Mouse (Mus musculus) heart, adult 2 months (tissue): ENCODE results near the gene Nelfb. TPM values are rescaled to one million over a fixed set of nuclear protein-coding genes. Genes with fewer than 3 reads are reported as not detected.
A peak's percentile ranks its signal among the peaks of the same experiment; 100 is the strongest.

Experiments
- DNase-seq, 2 experiments: peaks; one replicate each; pipeline ENCODE4 v3.0.0; 2021
- H3K27ac ChIP-seq: fragments of 200-600 bp; 2 replicates; pipeline ENCODE4 v1.8.1; 2022
- H3K27me3 ChIP-seq: fragments of 200-500 bp; 2 replicates; pipeline ENCODE4 v1.6.1; 2012; ENCODE audit warnings: mild to moderate bottlenecking, low read length, inconsistent platforms, mixed read lengths; ENCODE audit not compliant: control insufficient read depth, insufficient read depth
- H3K36me3 ChIP-seq: fragments of 200-500 bp; 2 replicates; pipeline ENCODE4 v1.6.1; 2012; ENCODE audit warnings: low read length, inconsistent platforms; ENCODE audit not compliant: control insufficient read depth, insufficient read depth
- H3K4me1 ChIP-seq: fragments of 200-500 bp; 2 replicates; pipeline ENCODE4 v1.6.1; 2011; ENCODE audit warnings: low read length; ENCODE audit not compliant: control insufficient read depth, insufficient read depth
- H3K4me3 ChIP-seq: fragments of 200-600 bp; 2 replicates; pipeline ENCODE4 v1.8.1; 2022
- H3K79me2 ChIP-seq: fragments of 200-500 bp; replicated peaks from 2 replicates; pipeline ENCODE4 v1.6.1; 2012; ENCODE audit warnings: mild to moderate bottlenecking, inconsistent platforms, low read length, moderate library complexity, mixed read lengths; ENCODE audit not compliant: control insufficient read depth, insufficient read depth
- H3K9ac ChIP-seq: fragments of 200-500 bp; 2 replicates; pipeline ENCODE4 v1.6.1; 2012; ENCODE audit warnings: low read depth, mild to moderate bottlenecking, control low read depth, inconsistent platforms, low read length, mixed read lengths
- CTCF ChIP-seq: fragments of 200-600 bp; IDR thresholded peaks from 2 replicates; pipeline ENCODE4 v1.8.1; 2022; ENCODE audit warnings: antibody characterized with exemption, mild to moderate bottlenecking, moderate library complexity
- EP300 ChIP-seq: fragments of 200-500 bp; IDR thresholded peaks from 2 replicates; pipeline ENCODE4 v1.6.1; 2011; ENCODE audit warnings: low read depth, low read length, control low read depth; ENCODE audit not compliant: insufficient read depth
- POLR2A ChIP-seq: fragments of 200-500 bp; IDR thresholded peaks from 2 replicates; pipeline ENCODE4 v1.6.1; 2011; ENCODE audit warnings: mild to moderate bottlenecking, low read depth, low read length, control low read depth; ENCODE audit not compliant: insufficient read depth
- WGBS: fragments of 180-500 bp; shearing (Covaris S2); methylation state at CpG from one replicate; pipeline ENCODE4 v1.1.7; 2018; 5-methylcytosine and 5-hydroxymethylcytosine counted together
- intact Hi-C: fragments of 180-260 bp; cut with DNase I; formaldehyde crosslinking; loops from one replicate; pipeline ENCODE4 v1.15.1; 2025
- polyA plus RNA-seq: library from polyadenylated mRNA; depleted of rRNA; stranded (reverse); fragments of >200 nt; gene quantifications from 2 replicates; pipeline ENCODE4 v1.2.3, GENCODE M21; 2012
- total RNA-seq, 2 experiments: library from RNA; stranded (reverse); gene quantifications; 2 replicates each; pipeline ENCODE4 v1.2.3; 2021

Gene Nelfb
- total and polyA plus RNA-seq, 3 experiments = 37.4 to 47.0 (median 37.4) TPM

GRCm38 (mm10) chr2:25200631-25201030, 10.7 kb downstream of the Nelfb start:
- no peak for TF ChIP-seq EP300
- TF ChIP-seq CTCF = no peak
- TF ChIP-seq POLR2A = no peak
- H3K27me3 ChIP-seq = no peaks in the 10 kb centered on the region
- no peak for DNase-seq
- peaks cover 3% of the 10 kb centered on the region; the same call in 1 of the 2 replicates for H3K4me1 ChIP-seq
- no peak overlapping the region for H3K27ac ChIP-seq
- H3K79me2 ChIP-seq = no peaks in the 10 kb centered on the region
- H3K4me3 ChIP-seq = no peak overlapping the region
- H3K36me3 ChIP-seq = no peaks in the 10 kb centered on the region
- 90% methylated on average over 2 of the region's 2 CpGs for WGBS
- H3K9ac ChIP-seq = no peak overlapping the region
- intact Hi-C loops = no loop called here

- TF ChIP-seq POLR2A = no peak
- TF ChIP-seq CTCF = no peak
- no peak for TF ChIP-seq EP300
- Histone ChIP-seq H3K27ac (peak overlapping the region; percentile 95), H3K4me1 (peaks cover 20% of the 10 kb centered on the region), H3K36me3 (no peaks in the 10 kb centered on the region), H3K27me3 (no peaks in the 10 kb centered on the region), H3K9ac (no peak overlapping the region), H3K4me3 (no peak overlapping the region), H3K79me2 (no peaks in the 10 kb centered on the region)
- intact Hi-C loops = no loop called here
- no peak for DNase-seq
Measured at GRCm38 (mm10) chr2:25197946-25198345, 13.3 kb downstream of the Nelfb start.

- Histone ChIP-seq H3K36me3 (no peaks in the 10 kb centered on the region), H3K4me1 (peaks cover 20% of the 10 kb centered on the region), H3K79me2 (no peaks in the 10 kb centered on the region), H3K27ac (peak overlapping the region; percentile 95), H3K9ac (no peak overlapping the region), H3K4me3 (peak overlapping the region; percentile 30), H3K27me3 (no peaks in the 10 kb centered on the region)
- no peak for TF ChIP-seq CTCF
- TF ChIP-seq EP300 = no peak
- no peak for TF ChIP-seq POLR2A
- intact Hi-C loops = no loop called here
- 25% methylated on average over 2 of the region's 2 CpGs for WGBS
- peak in 1 of 2 experiments; percentile 41 for DNase-seq
Measured at GRCm38 (mm10) chr2:25197191-25197590, 14.1 kb downstream of the Nelfb start.

GRCm38 (mm10) chr2:25196172-25196954, 14.9 kb downstream of the Nelfb start, which contains the start of gene Tor4a:
TSS of gene Tor4a (minus strand) at chr2:25196886.
- Histone ChIP-seq H3K27me3 (no peaks in the 10 kb centered on the region), H3K4me3 (peak within 1 kb of the TSS; percentile 52), H3K79me2 (no peaks in the 10 kb centered on the region), H3K9ac (peak within 1 kb of the TSS; percentile 51), H3K4me1 (peaks cover 20% of the 10 kb centered on the region), H3K36me3 (no peaks in the 10 kb centered on the region), H3K27ac (peak within 1 kb of the TSS; percentile 95)
- DNase-seq = peak; percentile 85 to 93
- intact Hi-C loops = loop anchor here (1.0 kb wide), 2 partner anchors 16 to 29 kb away; partner anchors contain the start of gene Nrarp
- TF ChIP-seq POLR2A (peak; percentile 87), EP300 (peak; percentile 88), CTCF (no peak)
- WGBS = 18% methylated on average over 8 of the region's 8 CpGs

- H3K27ac ChIP-seq = peak overlapping the region; percentile 95
- no peaks in the 10 kb centered on the region for H3K27me3 ChIP-seq
- peaks cover 20% of the 10 kb centered on the region for H3K4me1 ChIP-seq
- TF ChIP-seq POLR2A = no peak
- TF ChIP-seq CTCF = no peak
- no peak for TF ChIP-seq EP300
- H3K36me3 ChIP-seq = no peaks in the 10 kb centered on the region
- H3K79me2 ChIP-seq = no peaks in the 10 kb centered on the region
- peak; percentile 76 to 88 for DNase-seq
- WGBS = 16% methylated on average over 55 of the region's 55 CpGs
- peak overlapping the region; percentile 51 for H3K9ac ChIP-seq
- peak overlapping the region; percentile 52 for H3K4me3 ChIP-seq
- intact Hi-C loops = loop anchor here (1.0 to 2.0 kb wide), 3 partner anchors 15 to 71 kb away; partner anchors contain the start of gene Nrarp
Measured at GRCm38 (mm10) chr2:25195211-25196156, 15.8 kb downstream of the Nelfb start.
